Mouse (Mus musculus) lung, embryonic 14.5 days (tissue): Measurements from ENCODE around the gene Fbxw8. TPM values are rescaled to one million over a fixed set of nuclear protein-coding genes. Genes with fewer than 3 reads are reported as not detected.

ENCODE experiments used
- ATAC-seq: fragments of 200-750 bp; cut with Nextera tagmentation; 2 replicates; pipeline ENCODE4 v1.8.0; 2017; ENCODE audit warnings: mild to moderate bottlenecking, moderate TSS enrichment, moderate library complexity; ENCODE audit not compliant: insufficient read depth
- DNase-seq: peaks from one replicate; pipeline ENCODE4 v3.0.0-alpha.2; 2015
- H3K27ac ChIP-seq: fragments of 300-500 bp; sonication (generic); 2 replicates; pipeline ENCODE4 v1.5.1; 2014; ENCODE audit warnings: low read depth, mild to moderate bottlenecking, moderate library complexity
- H3K27me3 ChIP-seq: fragments of 300-500 bp; sonication (generic); 2 replicates; pipeline ENCODE4 v1.6.1; 2014; ENCODE audit warnings: low read length, control low read depth; ENCODE audit not compliant: insufficient read depth
- H3K36me3 ChIP-seq: fragments of 300-500 bp; sonication (generic); 2 replicates; pipeline ENCODE4 v1.6.1; 2014; ENCODE audit warnings: control low read depth; ENCODE audit not compliant: insufficient read depth
- H3K4me1 ChIP-seq: fragments of 300-500 bp; sonication (generic); 2 replicates; pipeline ENCODE4 v1.6.1; 2014; ENCODE audit warnings: antibody characterized with exemption, control low read depth; ENCODE audit not compliant: insufficient read depth
- H3K4me2 ChIP-seq: fragments of 300-500 bp; sonication (generic); 2 replicates; pipeline ENCODE4 v1.6.1; 2014; ENCODE audit warnings: mild to moderate bottlenecking
- H3K4me3 ChIP-seq: fragments of 300-500 bp; sonication (generic); 2 replicates; pipeline ENCODE4 v1.5.1; 2014; ENCODE audit warnings: low read depth, low read length
- H3K9ac ChIP-seq: fragments of 300-500 bp; sonication (generic); 2 replicates; pipeline ENCODE4 v1.6.1; 2014
- H3K9me3 ChIP-seq: fragments of 300-500 bp; sonication (generic); 2 replicates; pipeline ENCODE4 v1.6.1; 2016; ENCODE audit warnings: low read depth, low read length, control low read depth
- CTCF ChIP-seq: IDR thresholded peaks from 2 replicates; pipeline ENCODE4 v1.5.1; 2016; ENCODE audit warnings: antibody characterized with exemption, low read depth
- WGBS: fragments of 180-500 bp; shearing (Covaris S2); extraction: QIAGEN DNeasy Blood & Tissue Kit; methylation state at CpG from one replicate; pipeline ENCODE4 v1.1.7; 2014; 5-methylcytosine and 5-hydroxymethylcytosine counted together
- polyA plus RNA-seq: library from polyadenylated mRNA; unstranded; fragments of >200 nt; fragmentation: Nextera tagmentation; extraction: Ambion mirVana; gene quantifications from 2 replicates; pipeline ENCODE4 v1.2.1, GENCODE M21; 2014

Fbxw8 gene
- polyA plus RNA-seq, 1 experiment from 2014 or later, result 31.3 TPM

DNA sequence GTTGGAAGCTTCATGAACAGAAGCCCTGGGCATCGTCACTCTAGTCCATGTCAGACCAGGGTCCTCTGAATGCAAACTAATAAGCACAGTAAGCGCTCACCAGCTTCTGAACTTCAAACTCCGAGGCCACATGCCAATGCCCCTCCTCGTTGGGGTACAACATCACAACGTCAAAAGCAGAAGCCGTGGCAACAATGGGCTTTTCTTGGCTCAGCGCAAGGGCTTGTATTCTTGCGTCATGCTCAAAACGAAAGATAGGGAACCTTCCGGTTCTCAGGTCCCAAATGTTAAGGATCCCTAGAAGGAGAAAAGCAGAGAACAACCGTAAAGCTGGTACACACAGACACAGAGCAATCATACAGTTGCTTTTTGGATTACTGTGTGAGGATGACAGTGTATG, 59.8 kb downstream of the Fbxw8 start:
- no peaks in the 10 kb centered on the region for H3K9me3 ChIP-seq
- no peak for TF ChIP-seq CTCF
- H3K4me3 ChIP-seq, result no peak overlapping the region
- no peaks in the 10 kb centered on the region for H3K27me3 ChIP-seq
- ATAC-seq (no peak), DNase-seq (no peak)
- H3K36me3 ChIP-seq, result peaks cover 67% of the 10 kb centered on the region
- 88% methylated on average over 11 of the region's 11 CpGs for WGBS
- H3K9ac ChIP-seq, result no peak overlapping the region
- H3K27ac ChIP-seq, result no peak overlapping the region
- no peaks in the 10 kb centered on the region for H3K4me1 ChIP-seq
- H3K4me2 ChIP-seq, result no peak overlapping the region

DNA sequence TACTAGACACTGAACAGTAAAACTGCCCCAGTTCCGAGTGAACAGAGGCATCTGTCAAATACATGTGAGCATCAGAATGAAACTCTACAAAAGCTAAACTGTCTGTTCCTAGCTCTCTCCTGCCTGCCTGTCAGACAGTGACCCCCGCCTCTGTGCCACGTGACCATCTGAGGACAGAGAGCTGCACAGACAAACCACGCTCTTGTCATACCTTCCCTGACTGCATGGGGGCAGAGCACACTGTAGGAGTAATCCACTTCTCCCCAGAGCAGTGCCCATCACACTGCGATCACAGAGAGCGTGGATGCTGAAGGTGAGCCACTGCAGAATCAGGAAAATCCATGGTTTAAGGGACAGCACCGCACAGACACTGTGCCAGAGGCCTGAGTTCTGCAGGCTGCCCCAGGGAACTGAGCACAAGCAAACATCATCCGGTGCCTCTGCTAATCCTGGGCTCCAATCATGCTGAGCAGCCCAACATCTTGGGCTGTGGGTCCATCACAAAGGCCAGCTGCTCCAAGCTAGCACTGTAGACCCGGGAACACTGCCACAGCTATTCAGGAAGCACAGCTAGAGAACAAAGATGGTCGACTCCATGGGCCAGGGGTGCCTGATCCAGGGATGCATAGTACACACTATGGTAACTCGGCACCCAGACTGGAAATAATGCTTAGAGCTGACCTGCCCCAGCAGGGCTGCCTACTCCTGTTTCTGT, 61.8 kb downstream of the Fbxw8 start:
- WGBS, result 78% methylated on average over 11 of the region's 11 CpGs
- Histone ChIP-seq H3K4me2 (no peak overlapping the region), H3K9me3 (no peaks in the 10 kb centered on the region), H3K27ac (no peak overlapping the region), H3K4me1 (no peaks in the 10 kb centered on the region), H3K4me3 (no peak overlapping the region), H3K36me3 (peaks cover 73% of the 10 kb centered on the region), H3K27me3 (no peaks in the 10 kb centered on the region), H3K9ac (no peak overlapping the region)
- DNase-seq (no peak), ATAC-seq (no peak)
- TF ChIP-seq CTCF, result 0 out of 2 replicates have a peak, but pooled peaks have one; percentile 6

DNA sequence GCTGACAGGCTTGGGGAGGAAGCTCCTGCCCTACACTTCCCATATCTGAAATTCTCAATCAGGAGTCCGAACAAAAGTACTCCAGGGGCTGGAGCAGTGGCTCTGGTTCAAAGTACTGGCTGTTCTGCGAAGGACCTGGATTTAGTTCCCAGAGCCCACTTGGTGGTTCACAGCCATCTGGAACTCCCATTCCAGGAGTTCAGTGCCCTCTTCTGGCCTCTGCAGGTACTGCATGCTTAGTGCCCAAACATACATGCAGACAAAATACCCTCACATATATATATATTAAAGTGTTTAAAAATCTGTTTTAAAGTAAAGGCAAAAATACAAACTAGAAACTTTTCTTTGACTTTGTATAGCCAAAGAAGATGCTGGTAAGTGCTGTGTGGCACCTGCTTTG, 64.4 kb downstream of the Fbxw8 start:
- peak; percentile 63 for DNase-seq

DNA sequence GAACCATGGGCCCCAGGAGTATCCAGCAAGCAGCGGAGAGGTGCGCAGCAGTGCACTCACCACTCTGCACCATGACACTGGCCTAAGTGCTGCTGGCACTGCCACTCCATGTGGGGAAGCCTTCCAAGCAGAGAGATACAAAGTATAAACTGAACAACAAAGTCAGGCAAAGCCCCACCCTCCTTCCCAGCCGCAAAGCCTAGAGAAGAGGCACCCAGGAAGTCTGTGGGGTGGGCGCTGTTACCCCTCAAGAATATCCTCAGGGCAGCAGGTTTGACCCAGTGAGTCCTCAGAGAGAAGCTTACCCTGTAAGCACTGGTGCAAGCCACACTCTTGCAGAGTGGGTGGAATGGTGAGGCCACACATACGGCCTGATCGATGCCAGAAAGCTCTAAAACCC, 65.2 kb downstream of the Fbxw8 start:
- DNase-seq (no peak), ATAC-seq (no peak)
- Histone ChIP-seq H3K4me1 (0 out of 2 replicates have a peak, but pooled peaks cover 3% of the 10 kb centered on the region), H3K9me3 (no peaks in the 10 kb centered on the region), H3K27ac (no peak overlapping the region), H3K4me3 (no peak overlapping the region), H3K27me3 (no peaks in the 10 kb centered on the region), H3K4me2 (no peak overlapping the region), H3K9ac (no peak overlapping the region), H3K36me3 (peaks cover 52% of the 10 kb centered on the region)
- TF ChIP-seq CTCF, result no peak
- WGBS, result 95% methylated on average over 6 of the region's 6 CpGs

More for the DNA sequence above, 64.4 kb downstream of the Fbxw8 start:
- Histone ChIP-seq H3K4me2 (no peak overlapping the region), H3K27me3 (no peaks in the 10 kb centered on the region), H3K9me3 (no peaks in the 10 kb centered on the region), H3K9ac (no peak overlapping the region), H3K4me3 (no peak overlapping the region), H3K27ac (no peak overlapping the region), H3K4me1 (0 out of 2 replicates have a peak, but pooled peaks cover 3% of the 10 kb centered on the region), H3K36me3 (peaks cover 59% of the 10 kb centered on the region)
- TF ChIP-seq CTCF, result peak; percentile 62
- ATAC-seq, result no peak
- WGBS, result 92% methylated on average over 2 of the region's 2 CpGs

DNA sequence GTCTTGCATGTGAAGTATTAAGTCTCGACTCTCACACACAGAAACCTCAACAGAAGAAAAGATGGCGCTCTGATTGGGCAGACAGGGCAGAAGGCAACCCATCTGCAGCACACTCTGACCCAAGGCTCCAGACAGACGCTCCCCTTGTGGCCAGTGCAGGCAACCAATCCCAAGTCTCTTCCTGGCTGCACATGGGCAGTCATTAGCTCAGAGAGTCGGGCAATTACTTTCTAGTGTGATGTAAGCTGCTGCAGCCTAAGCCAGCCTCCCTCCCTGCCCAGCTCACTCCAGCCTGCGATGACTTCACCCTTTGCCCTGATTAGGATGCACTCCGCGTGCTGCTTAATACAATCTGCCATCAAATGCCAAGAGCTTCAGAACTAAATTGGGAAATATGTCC, 66.2 kb downstream of the Fbxw8 start:
- no peak; the same call in 1 of the 2 replicates for TF ChIP-seq CTCF
- H3K4me1 ChIP-seq, result peaks cover 5% of the 10 kb centered on the region; the same call in 1 of the 2 replicates
- DNase-seq, result no peak
- 0 out of 2 replicates have a peak, but pooled peaks have one; percentile 39 for ATAC-seq
- H3K9me3 ChIP-seq, result no peaks in the 10 kb centered on the region
- H3K4me2 ChIP-seq, result no peak overlapping the region
- no peak overlapping the region for H3K27ac ChIP-seq
- H3K36me3 ChIP-seq, result peaks cover 44% of the 10 kb centered on the region
- no peaks in the 10 kb centered on the region for H3K27me3 ChIP-seq
- H3K4me3 ChIP-seq, result no peak overlapping the region
- H3K9ac ChIP-seq, result no peak overlapping the region
- 57% methylated on average over 7 of the region's 7 CpGs for WGBS

DNA sequence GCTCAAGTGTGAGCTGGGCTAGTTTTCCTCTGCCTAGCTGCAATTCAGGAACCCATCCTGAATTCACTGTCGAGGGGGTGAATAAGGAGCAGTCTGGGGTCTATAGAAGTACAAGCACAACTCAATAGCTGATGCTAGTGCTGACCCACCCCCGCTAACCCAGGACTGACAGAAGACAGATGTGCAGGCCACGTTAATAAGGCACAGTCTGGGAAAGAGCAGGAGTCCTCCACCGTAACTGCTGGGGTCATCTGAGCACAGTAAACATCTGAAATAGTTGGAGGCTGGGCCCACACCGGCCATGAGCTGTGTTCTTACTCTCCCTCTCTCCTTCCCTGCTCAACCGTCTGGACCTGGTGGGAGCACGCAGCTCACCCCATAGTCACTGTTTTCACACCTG, 68.3 kb downstream of the Fbxw8 start:
- Histone ChIP-seq H3K4me1 (peaks cover 18% of the 10 kb centered on the region; the same call in 1 of the 2 replicates), H3K27ac (no peak overlapping the region), H3K27me3 (no peaks in the 10 kb centered on the region), H3K36me3 (peaks cover 24% of the 10 kb centered on the region), H3K4me2 (no peak overlapping the region), H3K9ac (no peak overlapping the region), H3K4me3 (no peak overlapping the region), H3K9me3 (no peaks in the 10 kb centered on the region)
- no peak for TF ChIP-seq CTCF
- DNase-seq, result no peak
- WGBS, result 38% methylated on average over 7 of the region's 7 CpGs
- no peak for ATAC-seq

DNA sequence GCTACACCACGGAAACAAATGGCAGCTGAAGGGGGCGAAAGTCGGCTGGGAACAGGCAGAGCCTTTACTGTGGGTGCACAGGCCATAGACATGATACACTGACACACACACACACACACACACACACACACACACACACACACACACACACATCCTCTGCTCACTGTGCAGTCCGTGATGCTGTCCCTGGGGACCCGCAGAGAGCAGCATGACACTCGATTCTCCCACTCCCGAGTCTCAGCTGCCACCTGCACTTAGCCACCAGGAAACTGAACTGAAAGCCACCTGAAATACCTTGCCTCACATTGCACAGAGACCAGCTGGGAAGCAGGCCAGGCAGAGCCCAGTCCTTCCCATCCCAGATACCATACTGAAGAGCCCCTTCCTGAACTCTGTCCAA, 70.0 kb downstream of the Fbxw8 start:
- DNase-seq, result no peak
- no peak overlapping the region for H3K27ac ChIP-seq

More for the DNA sequence above, 70.0 kb downstream of the Fbxw8 start:
- 74% methylated on average over 7 of the region's 7 CpGs for WGBS
- ATAC-seq, result no peak
- peaks cover 11% of the 10 kb centered on the region for H3K36me3 ChIP-seq
- H3K4me3 ChIP-seq, result no peak overlapping the region
- no peaks in the 10 kb centered on the region for H3K9me3 ChIP-seq
- H3K4me1 ChIP-seq, result peaks cover 22% of the 10 kb centered on the region
- no peaks in the 10 kb centered on the region for H3K27me3 ChIP-seq
- no peak for TF ChIP-seq CTCF
- no peak overlapping the region for H3K4me2 ChIP-seq
- H3K9ac ChIP-seq, result no peak overlapping the region
